Mouse (Mus musculus) layer of hippocampus, adult 2 months (tissue): ENCODE data around the gene Usp19. TPM values are rescaled to one million over a fixed set of nuclear protein-coding genes. Genes with fewer than 3 reads are reported as not detected.

Source experiments
- DNase-seq, 2 experiments: peaks; one replicate each; pipeline ENCODE4 v3.0.0; 2022; ENCODE audit warnings: low spot score in 2 of 2
- H3K27ac ChIP-seq: fragments of 200-600 bp; 2 replicates; pipeline ENCODE4 v1.8.1; 2022
- H3K4me3 ChIP-seq: fragments of 200-600 bp; 2 replicates; pipeline ENCODE4 v1.8.1; 2022; ENCODE audit warnings: mild to moderate bottlenecking
- CTCF ChIP-seq: fragments of 200-600 bp; conservative IDR thresholded peaks from 2 replicates; pipeline ENCODE4 v1.8.1; 2022; ENCODE audit warnings: antibody characterized with exemption, mild to moderate bottlenecking, moderate library complexity
- total RNA-seq, 2 experiments: library from RNA; stranded (reverse); gene quantifications; 2 replicates each; pipeline ENCODE4 v1.2.3; 2021

Usp19 gene
- total RNA-seq, 2 experiments from 2014 or later: 154 TPM

- peak overlapping the region; percentile 95 for H3K4me3 ChIP-seq
- no peak for TF ChIP-seq CTCF
- H3K27ac ChIP-seq: peak overlapping the region; percentile 97
- no peak for DNase-seq
These were observed 831 bp downstream of the Usp19 start for GRCm38 (mm10) chr9:108491286-108491580.

- Histone ChIP-seq H3K4me3 (peak overlapping the region; percentile 95), H3K27ac (peak overlapping the region; percentile 57)
- no peak for DNase-seq
- no peak for TF ChIP-seq CTCF
These were observed 1.8 kb downstream of the Usp19 start for GRCm38 (mm10) chr9:108492043-108492750.

- no peak for DNase-seq
- Histone ChIP-seq H3K27ac (no peak overlapping the region), H3K4me3 (no peak overlapping the region)
- TF ChIP-seq CTCF: no peak
These were observed 2.8 kb downstream of the Usp19 start for GRCm38 (mm10) chr9:108493246-108493645.

GRCm38 (mm10) chr9:108494146-108494825, 3.9 kb downstream of the Usp19 start:
- H3K4me3 ChIP-seq: no peak overlapping the region
- H3K27ac ChIP-seq: no peak overlapping the region
- no peak for TF ChIP-seq CTCF
- no peak for DNase-seq

- no peak overlapping the region for H3K27ac ChIP-seq
- TF ChIP-seq CTCF: no peak
- no peak overlapping the region for H3K4me3 ChIP-seq
- no peak for DNase-seq
These were observed 4.5 kb downstream of the Usp19 start for GRCm38 (mm10) chr9:108494905-108495304.

- DNase-seq: no peak
- no peak overlapping the region for H3K27ac ChIP-seq
- H3K4me3 ChIP-seq: no peak overlapping the region
- no peak for TF ChIP-seq CTCF
These were observed 8.8 kb downstream of the Usp19 start for GRCm38 (mm10) chr9:108499231-108499630.

GRCm38 (mm10) chr9:108499943-108500342, 9.5 kb downstream of the Usp19 start:
- TF ChIP-seq CTCF: no peak
- H3K27ac ChIP-seq: no peak overlapping the region
- no peak overlapping the region for H3K4me3 ChIP-seq
- DNase-seq: no peak

GRCm38 (mm10) chr9:108506901-108507300, 16.5 kb downstream of the Usp19 start:
- no peak for TF ChIP-seq CTCF

GRCm38 (mm10) chr9:108507619-108508434, 17.4 kb downstream of the Usp19 start, which contains the start of gene Qars:
Qars (plus strand) TSS chr9:108507706.
- no peak; the same call in 1 of the 2 replicates for TF ChIP-seq CTCF
- peak; percentile 87 to 94 for DNase-seq
- Histone ChIP-seq H3K4me3 (peak within 1 kb of the TSS; percentile 78), H3K27ac (peak within 1 kb of the TSS; percentile 83)

More at GRCm38 (mm10) chr9:108506901-108507300, 16.5 kb downstream of the Usp19 start:
- DNase-seq: no peak
- Histone ChIP-seq H3K4me3 (no peak overlapping the region; the same call in 1 of the 2 replicates), H3K27ac (peak overlapping the region; percentile 83)

GRCm38 (mm10) chr9:108508776-108509175, 18.4 kb downstream of the Usp19 start:
- H3K27ac ChIP-seq: no peak overlapping the region
- no peak for TF ChIP-seq CTCF
- no peak for DNase-seq
- peak overlapping the region; percentile 78 for H3K4me3 ChIP-seq

GRCm38 (mm10) chr9:108516380-108517251, 26.2 kb downstream of the Usp19 start, which contains the start of gene Qrich1:
Qrich1 (plus strand) TSS chr9:108516806.
- peak; percentile 92 to 95 for DNase-seq
- Histone ChIP-seq H3K27ac (peak within 1 kb of the TSS; percentile 94), H3K4me3 (peak within 1 kb of the TSS; percentile 91)
- peak; percentile 44 for TF ChIP-seq CTCF
